Mouse (Mus musculus): Measurements from ENCODE around the gene 1700007K13Rik.

Gene 1700007K13Rik

DNA sequence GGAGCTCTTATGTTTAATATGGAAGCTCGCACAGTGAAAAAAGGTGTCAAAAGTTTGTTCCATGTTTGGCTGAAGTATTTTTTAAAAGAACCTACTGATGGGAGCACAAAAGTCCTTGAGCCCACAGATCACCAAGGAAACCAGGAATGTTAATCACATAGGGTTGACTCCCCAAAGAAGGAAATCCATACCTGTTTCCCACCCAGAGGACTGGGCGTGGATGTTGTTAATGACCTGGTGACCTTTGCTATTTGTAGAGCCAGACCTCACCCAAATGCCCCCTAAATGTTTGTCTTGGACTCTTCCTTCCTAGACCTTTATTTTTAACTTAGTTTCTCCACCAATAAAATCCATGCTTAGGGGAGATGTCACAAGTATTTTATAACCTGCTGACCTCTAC is 4.5 kb upstream of the 1700007K13Rik start:
- DNase-seq (ENCODE audit: extremely low read depth, low read depth): no peak

DNA sequence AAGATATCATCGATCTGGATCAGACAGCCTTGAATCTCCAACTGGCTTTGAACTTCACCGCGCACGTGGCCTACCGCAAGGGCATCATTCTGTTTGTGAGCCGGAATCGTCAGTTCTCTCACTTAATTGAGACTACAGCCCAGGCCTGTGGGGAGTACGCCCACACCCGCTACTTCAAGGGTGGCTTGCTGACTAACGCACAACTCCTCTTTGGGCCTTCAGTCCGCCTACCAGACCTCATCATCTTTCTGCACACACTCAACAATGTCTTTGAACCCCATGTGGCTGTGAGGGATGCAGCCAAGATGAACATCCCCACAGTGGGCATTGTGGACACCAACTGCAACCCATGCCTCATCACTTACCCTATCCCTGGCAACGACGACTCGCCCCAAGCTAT is 3.3 kb upstream of the 1700007K13Rik start:
- DNase-seq (ENCODE audit: extremely low read depth, low read depth): no peak

DNA sequence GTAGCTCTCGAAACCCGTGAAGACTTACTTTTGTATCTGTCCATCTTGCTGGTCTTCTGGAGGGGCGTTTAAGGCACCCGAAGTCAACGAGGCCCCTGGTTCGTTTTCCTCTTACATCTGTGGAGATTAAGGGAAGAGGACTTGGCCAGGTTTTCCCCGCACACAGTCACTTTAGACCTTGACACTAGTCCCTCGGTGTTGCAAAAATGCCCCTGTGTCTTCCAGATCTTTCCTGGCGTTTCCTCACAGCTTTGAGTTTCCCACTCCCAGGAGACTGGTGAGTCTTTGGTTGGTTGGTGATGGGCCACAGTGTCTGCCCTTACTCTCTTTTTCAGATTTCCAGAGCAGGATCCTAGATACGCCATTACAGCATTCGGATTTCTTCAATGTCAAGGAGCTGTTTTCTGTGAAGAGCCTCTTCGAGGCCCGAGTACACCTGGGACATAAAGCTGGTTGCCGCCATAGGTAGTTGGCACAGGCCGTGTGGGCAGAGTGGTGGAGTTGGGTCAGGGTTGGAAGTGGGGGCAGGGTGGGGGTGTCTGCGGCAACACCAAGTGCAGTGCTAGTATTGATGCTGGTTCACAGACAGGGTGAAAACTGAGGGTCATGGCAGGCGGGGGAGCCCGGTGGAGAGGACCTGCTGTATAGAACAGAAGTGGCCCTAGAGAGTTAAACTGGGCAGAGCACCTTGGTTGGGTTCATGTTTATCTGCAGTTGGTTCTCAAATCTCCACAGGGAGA is 2.5 kb upstream of the 1700007K13Rik start:
- DNase-seq (ENCODE audit: extremely low read depth, low read depth): peak; percentile 9

DNA sequence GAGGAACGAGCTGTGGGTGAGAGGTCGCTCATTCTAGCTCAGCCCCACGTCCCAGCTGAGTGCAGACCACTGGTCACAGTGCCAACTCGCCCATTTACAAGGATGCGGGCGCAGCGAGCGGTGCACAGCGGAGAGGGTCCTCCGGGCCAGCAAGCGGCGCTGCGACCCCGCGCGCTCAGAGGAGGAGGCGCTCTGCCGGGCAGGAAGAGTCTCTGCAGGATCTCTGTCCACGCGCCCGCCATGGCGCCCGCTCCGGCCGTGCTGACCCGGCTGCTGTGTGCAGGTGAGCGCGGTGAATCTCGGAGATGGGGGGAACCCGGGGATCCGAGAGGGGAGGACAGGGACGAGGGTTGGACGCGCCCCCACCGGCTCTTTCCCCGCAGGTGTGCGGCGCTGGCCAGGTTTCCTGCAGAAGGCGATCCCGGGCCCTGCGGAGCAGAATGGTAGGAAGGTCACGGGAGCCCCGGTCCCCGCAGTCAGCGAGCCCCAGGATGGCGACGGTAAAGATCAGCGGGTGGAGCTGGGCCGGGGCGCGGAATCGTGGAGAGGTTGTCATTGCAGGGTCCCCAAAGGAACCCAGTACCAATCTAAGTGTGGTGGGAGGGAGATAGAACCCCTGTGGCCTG is 1.8 kb upstream of the 1700007K13Rik start, which contains the start of gene Mrps2:
TSS of gene Mrps2 (plus strand) at position 207 of the 626 bp plus-strand sequence.
- peak; percentile 51 for DNase-seq (ENCODE audit: extremely low read depth, low read depth)

DNA sequence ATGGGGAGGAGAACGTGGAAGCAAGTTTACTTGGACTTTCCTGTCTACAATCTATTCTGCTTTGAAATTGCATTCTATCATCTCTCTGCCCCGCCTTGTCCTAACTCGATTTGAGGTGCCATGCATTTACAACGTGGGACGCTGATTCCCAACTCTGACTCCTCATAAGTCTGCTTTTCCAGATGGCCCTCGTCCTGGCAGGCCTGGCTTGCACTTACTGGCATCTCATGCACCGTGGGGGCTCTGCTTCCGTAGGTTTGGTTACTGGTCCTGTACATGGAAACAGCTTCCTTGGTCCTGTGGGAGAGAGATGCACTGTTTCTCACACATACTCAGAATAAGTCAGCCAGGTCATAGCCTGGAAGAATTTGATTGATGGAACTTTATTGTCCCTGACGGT is 1.2 kb downstream of the 1700007K13Rik start:
- no peak for DNase-seq (ENCODE audit: extremely low read depth, low read depth)

DNA sequence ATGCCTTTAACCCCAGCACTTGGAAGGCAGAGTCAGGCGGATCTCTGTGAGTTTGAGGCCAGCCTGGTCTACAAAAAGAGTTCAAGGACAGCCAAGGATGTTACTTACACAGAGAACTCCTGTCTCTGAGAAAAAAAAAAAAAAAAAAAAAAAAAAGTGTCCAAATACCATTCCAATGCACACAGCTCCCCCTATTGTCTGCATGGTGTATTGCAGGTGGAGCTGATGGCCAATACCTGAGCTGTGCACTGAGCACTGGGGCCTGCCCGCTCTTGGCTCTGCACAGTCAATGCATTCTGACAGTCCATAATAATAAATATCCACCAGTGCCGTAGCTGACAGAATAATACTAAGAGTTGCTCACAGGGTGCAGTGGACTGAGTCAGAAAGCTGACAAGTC is 2.2 kb downstream of the 1700007K13Rik start:
- peak; percentile 47 for DNase-seq (ENCODE audit: extremely low read depth, low read depth)

DNA sequence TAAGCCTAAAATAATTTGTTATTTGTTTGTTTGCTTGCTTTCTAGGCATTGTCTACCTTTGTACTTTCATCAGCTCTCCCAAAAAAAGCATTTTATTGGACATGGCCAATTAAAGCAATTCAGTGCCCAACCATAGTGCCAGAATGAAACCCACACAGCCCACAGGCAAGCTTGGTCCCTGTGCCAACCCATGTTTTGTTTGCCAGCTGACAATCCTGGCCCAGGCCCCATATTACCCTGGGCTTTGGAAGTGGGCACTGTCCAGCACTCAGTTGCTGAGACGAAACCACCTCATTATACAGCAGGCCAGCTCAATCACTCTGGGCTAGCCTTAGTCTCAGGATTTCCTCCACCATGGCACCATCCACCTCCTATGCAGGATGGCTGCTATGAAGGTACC is 9.5 kb downstream of the 1700007K13Rik start:
- no peak for DNase-seq (ENCODE audit: extremely low read depth, low read depth)

DNA sequence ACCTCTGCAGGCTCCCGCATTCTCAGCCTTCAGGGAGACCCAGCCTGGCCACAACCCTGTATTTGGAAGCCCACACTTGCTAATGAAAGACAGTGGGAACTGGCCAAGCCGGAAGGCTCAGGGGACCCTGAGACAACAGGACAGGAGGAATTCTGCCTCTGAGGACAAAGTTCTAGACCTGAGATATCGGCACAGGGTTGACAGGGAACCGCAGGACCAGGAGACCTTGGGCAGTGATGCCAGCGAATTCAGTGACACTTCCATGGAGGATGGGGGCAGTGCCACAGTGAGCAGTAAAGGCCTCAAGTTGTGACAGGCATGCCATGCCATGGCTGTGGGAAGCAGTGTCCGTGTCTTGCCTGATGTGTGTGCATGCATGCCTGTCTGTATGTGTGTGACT is 12.6 kb downstream of the 1700007K13Rik start:
- no peak for DNase-seq (ENCODE audit: extremely low read depth, low read depth)

DNA sequence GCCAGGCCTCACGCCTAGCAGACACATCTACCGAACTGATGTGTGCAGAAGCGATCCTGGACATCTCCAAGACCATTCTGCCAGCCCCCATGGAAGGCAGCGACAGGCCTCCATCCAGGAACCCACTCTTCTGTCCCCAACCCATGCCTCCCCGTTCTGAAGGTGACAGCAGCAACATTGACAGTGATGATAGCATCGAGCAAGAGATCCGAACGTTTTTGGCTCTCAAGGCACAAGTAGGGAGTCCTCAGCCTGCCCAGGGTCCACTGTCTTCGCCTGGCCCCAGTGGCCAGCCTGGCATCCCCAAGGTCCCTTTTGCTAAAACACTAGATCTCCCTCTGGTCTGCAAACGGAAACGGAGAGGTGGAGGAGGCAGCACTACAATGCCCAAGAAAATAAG is 14.5 kb downstream of the 1700007K13Rik start:
- DNase-seq (ENCODE audit: extremely low read depth, low read depth): no peak

DNA sequence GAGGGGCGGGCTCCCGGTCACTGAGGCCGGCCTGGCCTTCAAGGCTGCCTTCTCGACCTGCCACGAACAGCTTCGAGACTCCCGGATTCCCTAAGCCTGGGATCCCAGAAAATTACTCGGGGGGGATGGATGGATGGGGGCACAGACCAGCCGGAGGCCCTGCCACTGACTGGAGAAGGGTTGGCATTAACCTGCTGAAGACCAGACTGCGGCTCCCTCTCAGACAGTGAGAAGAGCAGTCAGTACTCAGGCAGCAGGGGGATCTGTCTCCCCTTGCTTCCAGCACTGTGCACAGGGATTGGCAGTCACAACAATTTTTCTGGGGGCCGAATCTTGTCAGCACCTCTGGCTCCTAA is 18.8 kb downstream of the 1700007K13Rik start:
- DNase-seq (ENCODE audit: extremely low read depth, low read depth): no peak

DNA sequence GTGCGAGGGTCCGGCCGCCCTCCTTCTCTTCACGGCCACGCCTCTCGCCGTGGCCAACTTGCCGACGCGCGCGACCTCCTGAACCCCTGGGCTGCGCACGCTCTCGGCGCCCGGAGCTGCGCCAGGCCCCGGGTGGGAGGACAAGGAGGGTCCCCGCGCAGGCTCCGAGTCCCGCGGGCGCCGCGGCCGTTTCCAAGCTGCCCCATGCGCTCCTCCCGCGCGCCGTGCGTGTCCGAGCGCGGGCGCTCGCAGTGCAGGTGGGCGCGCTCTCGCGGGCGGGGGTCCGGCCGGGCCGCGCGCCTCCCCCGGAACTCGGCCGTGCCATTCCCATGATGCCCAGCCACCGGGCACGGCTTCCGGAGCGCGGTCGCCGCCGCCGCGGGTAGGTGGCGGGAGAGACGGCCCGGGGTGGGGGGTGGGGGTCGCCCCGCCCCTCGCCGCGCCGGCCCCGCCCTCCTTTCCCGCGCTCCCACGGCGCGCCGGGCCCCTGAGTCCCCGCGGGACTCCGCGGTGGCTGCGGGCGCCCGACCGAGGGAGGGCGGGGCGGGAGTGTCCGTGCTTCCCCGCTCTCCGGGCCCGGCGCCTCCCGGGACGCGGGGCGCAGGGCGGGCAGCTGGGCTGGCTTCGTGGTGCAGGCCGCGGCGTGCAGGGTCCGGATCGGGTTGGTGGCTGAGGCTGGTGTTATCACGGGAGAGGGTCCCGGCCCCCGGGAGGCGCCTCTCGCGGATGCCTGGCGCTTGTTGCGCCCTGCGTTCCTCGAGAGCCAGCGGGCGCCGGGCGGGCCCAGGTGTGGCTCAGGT is 19.4 kb downstream of the 1700007K13Rik start, which contains the start of gene Ppp1r26:
TSS of gene Ppp1r26 (plus strand) at position 286 of the 800 bp plus-strand sequence.
- no peak for DNase-seq (ENCODE audit: extremely low read depth, low read depth)

DNA sequence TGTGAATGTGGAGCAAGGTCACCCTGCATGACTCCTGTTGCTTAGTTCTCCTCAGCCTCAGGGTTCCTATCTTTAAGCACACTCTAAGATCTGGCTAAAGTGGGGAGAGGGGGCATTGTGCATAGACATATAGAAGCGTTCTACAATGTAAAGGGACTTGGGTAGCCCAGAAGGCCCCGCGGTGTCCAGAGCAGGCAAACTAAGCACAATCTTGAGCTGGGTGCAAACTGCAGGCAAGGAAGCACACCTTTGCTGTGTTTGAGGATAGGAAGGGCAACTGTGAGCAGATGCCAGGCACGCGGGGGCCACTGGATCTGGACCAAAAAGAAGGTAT is 20.0 kb downstream of the 1700007K13Rik start:
- DNase-seq (ENCODE audit: extremely low read depth, low read depth): no peak

DNA sequence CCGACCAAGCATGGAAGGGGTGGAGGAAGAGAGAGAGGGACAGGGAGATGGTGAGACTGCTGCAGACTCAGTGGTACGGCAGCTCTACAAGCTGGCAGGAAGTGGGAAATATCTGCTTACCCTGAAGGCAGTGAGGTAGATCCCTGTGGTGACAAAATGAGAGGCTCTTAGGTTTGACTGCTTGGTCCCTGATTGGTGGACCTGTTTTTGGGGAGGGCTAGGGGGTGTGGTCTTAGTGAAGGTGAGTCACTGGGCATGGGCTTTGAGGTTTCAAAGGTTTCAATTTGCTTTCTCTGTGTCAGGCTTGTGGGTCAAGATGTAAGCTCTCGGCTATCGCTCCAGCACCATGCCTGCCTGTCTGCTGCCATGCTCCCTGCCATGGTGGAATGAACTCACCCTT is 21.1 kb downstream of the 1700007K13Rik start:
- no peak for DNase-seq (ENCODE audit: extremely low read depth, low read depth)

DNA sequence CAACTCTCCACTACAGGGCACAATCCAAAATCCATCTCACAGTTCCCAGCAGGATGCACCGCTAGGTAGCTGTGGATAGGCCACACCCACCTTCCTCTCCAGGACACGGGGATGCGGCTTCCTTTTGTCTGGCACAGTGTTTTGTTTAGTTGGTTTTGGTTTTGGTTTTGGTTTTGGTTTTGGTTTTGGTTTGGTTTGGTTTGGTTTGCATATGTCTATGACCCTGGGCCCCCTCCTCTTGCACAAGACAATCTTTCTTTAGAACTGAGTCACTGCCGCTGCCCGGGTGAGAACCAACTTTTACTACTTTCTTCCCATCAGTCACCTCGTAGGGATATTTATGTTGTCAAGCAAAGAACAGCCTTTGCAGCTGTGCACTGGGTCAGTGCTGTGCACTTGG is 25.3 kb downstream of the 1700007K13Rik start:
- DNase-seq (ENCODE audit: extremely low read depth, low read depth): no peak

DNA sequence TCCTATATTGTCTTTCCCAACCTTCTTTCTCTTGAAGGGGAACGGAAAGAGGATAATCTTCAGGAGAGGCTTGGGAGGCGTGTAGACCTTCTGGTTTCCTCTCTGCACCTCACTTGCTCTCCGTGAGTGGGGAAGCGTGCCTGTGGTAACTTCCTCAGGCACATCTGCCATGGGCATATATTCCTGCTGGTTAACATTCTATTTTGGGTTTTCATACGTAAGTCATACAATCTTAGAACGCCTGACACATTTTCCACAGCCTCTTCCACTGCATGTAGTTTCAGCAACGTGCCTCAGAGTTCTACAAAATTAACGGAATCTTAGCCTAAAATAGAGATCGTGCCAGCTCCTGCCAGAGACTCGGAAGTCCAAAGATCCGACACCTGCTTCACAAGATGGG is 30.7 kb downstream of the 1700007K13Rik start:
- no peak for DNase-seq (ENCODE audit: extremely low read depth, low read depth)

DNA sequence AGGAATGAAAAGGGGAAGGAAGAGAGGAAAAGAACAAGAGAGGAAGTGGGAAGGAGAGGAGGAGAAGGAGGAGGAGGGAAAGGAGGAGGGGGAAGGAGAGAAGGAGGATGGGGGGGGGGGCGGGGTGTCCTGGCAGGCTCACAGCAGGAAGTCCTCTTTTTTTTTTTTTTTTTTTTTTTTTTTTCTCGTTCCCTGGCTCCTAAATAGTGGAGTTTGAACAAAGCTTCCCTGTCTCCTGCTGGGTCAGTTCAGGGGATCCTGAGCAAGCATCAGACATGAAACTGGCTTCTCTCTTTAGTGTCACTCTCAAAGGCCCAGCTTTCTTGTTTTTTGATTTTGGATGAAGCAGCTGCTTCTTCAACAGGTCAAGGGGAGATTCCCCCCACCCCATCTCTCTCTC is 32.6 kb downstream of the 1700007K13Rik start:
- DNase-seq (ENCODE audit: extremely low read depth, low read depth): no peak

DNA sequence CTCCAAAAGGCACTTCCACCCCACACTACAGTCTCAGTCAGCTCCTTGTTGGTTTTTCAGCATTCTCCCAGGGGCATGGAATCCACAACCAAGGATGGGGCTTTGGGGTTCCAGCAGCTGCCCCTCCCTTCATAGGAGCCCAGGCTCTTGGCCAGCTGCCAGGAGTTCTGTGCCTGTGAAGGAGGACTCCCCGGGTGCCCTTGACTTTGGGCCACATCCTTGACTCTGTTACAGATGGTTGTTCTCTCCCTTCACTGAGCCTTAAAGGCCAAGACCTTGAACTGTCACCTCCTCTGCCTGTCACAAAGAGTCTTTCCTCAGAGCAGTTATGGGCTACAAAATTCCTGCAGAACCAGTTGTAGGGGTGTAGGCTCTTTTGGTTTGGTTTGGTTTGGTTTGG is 33.3 kb downstream of the 1700007K13Rik start:
- no peak for DNase-seq (ENCODE audit: extremely low read depth, low read depth)

DNA sequence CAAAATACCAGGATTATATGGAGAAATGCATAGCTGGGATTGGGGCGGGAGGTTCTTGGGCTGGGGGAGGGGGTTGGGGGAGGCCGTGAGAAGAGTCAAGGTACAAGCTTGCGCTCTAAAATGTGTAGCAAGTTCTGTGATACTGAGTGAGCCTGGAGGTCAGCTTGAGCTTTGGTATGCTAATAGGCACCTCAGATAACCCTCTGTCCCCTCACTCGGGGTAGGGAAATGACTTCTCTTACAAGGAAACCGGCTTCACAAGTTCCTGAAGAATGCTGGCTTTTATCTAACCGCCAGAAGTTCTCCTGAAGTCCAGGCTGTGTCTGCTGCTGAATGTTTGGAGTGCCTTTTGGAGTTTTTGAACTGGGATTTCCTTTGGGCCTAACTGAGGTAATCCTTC is 35.3 kb downstream of the 1700007K13Rik start:
- no peak for DNase-seq (ENCODE audit: extremely low read depth, low read depth)

DNA sequence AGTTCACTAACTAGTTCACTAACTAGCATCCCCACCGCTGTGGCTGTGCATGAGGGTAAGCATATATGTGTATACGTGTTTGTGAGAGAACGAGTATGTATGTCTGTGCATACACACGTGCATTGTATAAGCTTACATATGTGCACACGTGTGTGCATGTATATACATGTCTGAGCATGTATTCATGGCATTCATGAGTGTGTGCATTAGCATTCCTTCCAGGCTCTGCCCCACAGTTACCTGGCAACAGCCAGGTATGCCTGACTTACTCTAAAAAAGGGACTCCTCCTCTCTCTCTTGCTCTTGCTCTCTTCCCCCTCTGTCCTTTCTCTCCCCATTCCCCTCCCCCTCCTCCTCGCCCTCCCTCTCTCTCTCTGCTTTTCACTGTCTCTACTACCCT is 38.9 kb downstream of the 1700007K13Rik start:
- DNase-seq (ENCODE audit: extremely low read depth, low read depth): no peak

DNA sequence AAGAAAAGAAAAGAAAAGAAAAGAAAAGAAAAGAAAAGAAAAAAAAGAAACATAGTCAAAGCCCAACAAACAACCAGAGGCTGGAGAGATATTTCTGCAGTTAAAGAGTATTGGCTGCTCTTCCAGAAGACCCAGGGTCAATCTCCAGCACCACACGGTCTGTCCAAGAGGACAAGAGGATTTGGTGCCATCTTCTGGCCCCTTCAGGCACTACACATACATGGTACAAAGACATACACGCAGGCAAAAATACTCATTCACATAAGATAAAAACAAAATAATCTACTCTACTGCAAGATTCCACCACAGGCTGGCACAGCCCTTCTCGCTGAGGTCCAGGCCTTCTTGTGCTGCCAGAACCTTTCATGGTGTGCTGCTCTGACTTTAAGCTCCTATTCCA is 43.0 kb downstream of the 1700007K13Rik start:
- DNase-seq (ENCODE audit: extremely low read depth, low read depth): peak; percentile 60

DNA sequence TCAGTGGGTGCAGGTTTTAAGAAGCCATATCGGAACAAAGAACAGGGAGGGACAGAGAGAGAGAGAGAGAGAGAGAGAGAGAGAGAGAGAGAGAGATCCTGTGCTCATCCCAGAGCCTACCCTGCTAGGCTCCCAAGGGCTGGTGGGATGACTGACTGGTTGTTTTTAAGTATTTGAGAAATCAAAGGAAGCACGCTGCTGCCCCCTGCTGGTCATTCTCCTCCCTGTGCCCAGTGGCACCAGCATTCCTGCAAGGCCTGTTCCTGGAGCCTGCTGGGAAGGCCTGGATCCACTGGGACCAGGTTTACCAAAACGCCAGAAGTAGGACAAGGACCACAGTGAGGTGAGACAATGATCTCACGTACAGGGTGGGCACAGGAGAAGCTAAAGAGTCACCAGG is 46.2 kb downstream of the 1700007K13Rik start:
- DNase-seq (ENCODE audit: extremely low read depth, low read depth): peak; percentile 46

DNA sequence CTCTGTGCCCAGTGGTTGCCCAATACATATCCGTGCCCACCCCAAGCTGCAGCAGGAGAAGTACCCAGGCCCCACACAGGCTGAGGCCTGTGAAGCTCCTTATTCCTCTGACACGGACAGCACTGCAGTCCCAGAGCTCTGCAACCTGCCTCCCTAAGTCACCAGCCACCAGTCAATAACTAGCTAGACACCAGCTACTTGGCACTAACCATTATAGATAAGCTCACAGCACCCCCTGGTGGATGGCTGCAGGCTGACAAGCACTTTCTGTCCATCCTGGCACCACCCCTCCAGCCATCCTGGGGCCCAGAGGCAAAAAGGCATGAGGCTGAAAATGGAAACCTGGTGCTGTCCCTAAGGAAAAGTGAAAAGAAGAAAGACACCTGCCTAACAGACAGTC is 48.1 kb downstream of the 1700007K13Rik start:
- DNase-seq (ENCODE audit: extremely low read depth, low read depth): peak; percentile 61
